Comparison of ENCODE assay signal across 30 mouse cellular contexts in the genomic region with DNA sequence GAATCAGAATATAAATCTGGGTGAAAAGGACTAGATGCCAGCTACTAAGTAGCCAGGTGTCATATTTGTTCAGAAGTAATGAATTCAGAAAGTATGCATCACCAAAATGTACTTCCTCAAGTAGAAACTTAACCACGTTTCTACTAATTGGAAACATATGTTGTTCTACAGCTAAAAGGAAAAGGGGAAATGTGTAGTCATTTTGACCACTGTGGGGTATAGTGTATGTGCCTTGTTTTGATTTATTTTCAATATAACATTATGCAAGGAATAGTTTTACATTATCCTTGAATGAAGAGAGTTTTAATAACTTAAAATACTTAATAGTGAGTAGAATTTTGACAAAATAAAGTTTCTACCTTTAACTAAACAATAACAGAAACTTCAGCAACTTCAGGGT.
DNase-seq lines count a peak whose midpoint lies in the region; ATAC-seq lines count a peak whose summit lies in the region.
"Had no signal": no experiment of that assay in that cellular context is flagged by ENCODE, and none has a peak within 500 bp of the region (broad histone marks: within the 10 kb centered on the region; RNA-seq: fewer than 3 reads in every experiment).

No protein-coding gene starts in this region.

- 13% methylated on average over 1 of the region's 1 CpGs for WGBS in embryonic facial prominence, embryonic 14.5 days
- 62% methylated on average over 1 of the region's 1 CpGs for WGBS in hindbrain, embryonic 11.5 days

- H3K9ac ChIP-seq in embryonic facial prominence, embryonic 14.5 days (ENCODE audit: low read depth, low read length) = no peak overlapping the region
- H3K9ac ChIP-seq in hindbrain, embryonic 11.5 days (ENCODE audit: low read depth, low read length) = no peak overlapping the region
- H3K9ac ChIP-seq: embryonic facial prominence, embryonic 12.5 days; forebrain, embryonic 12.5 days; forebrain, embryonic 15.5 days; heart, embryonic 12.5 days; heart, embryonic 15.5 days; hindbrain, embryonic 14.5 days had no signal

- DNase-seq in embryo, embryonic 11 days = peak; percentile 13
- no peak for DNase-seq in embryo, embryonic 9.5 days (ENCODE audit: extremely low spot score)
- DNase-seq in embryonic facial prominence, embryonic 14.5 days (ENCODE audit: low spot score) = peak; percentile 7
- peak; percentile 14 for DNase-seq in hindlimb bud, embryonic 11.5 days (ENCODE audit: extremely low spot score, low read depth, low spot score)
- no peak for DNase-seq in hindbrain, embryonic 11.5 days (ENCODE audit: low spot score)
- DNase-seq in frontal cortex, adult 2 months (ENCODE audit: extremely low spot score in 1 of 2, low spot score in 1 of 2) = no peak
- DNase-seq: adrenal gland, postnatal 10 days; adrenal gland, postnatal 36 days; B cell, adult 2 months; cerebellum, adult 18-20 months; cerebellum, adult 9-10 months; cerebellum, postnatal 14 days; gastrocnemius, postnatal 25 days; heart, adult 18-20 months; heart, postnatal 10 days; heart, postnatal 36 days; kidney, adult 2 months had no signal

- H3K9me3 ChIP-seq in embryonic facial prominence, embryonic 14.5 days (ENCODE audit: control insufficient read depth, low read length) = no peaks in the 10 kb centered on the region
- H3K9me3 ChIP-seq in hindbrain, embryonic 11.5 days (ENCODE audit: control insufficient read depth, low read length) = no peaks in the 10 kb centered on the region
- H3K9me3 ChIP-seq: embryonic facial prominence, embryonic 12.5 days; forebrain, embryonic 12.5 days; forebrain, embryonic 15.5 days; G1E; heart, embryonic 12.5 days; heart, embryonic 15.5 days; hindbrain, embryonic 10.5 days had no signal

- H3K4me1 ChIP-seq in embryonic facial prominence, embryonic 14.5 days (ENCODE audit: control insufficient read depth, insufficient read depth, low read length) = no peaks in the 10 kb centered on the region
- H3K4me1 ChIP-seq in hindbrain, embryonic 11.5 days (replicated peaks; ENCODE audit: control insufficient read depth, insufficient read depth, low read length) = no peaks in the 10 kb centered on the region
- H3K4me1 ChIP-seq: embryonic facial prominence, embryonic 12.5 days; forebrain, embryonic 12.5 days; forebrain, embryonic 15.5 days; heart, embryonic 12.5 days; heart, embryonic 15.5 days; hindbrain, embryonic 10.5 days had no signal

- ATAC-seq in embryonic facial prominence, embryonic 14.5 days (ENCODE audit: low read depth) = no peak
- no peak for ATAC-seq in hindbrain, embryonic 11.5 days (ENCODE audit: low FRiP score)
- ATAC-seq: forebrain, embryonic 15.5 days; hindbrain, postnatal 0 days; intestine, postnatal 0 days; Patski had no signal

- H3K4me3 ChIP-seq in embryonic facial prominence, embryonic 14.5 days (ENCODE audit: low read depth, low read length) = no peak overlapping the region
- no peak overlapping the region for H3K4me3 ChIP-seq in hindbrain, embryonic 11.5 days (ENCODE audit: low read depth, low read length)
- H3K4me3 ChIP-seq: embryonic facial prominence, embryonic 12.5 days; erythroblast, embryonic 14.5 days; forebrain, embryonic 12.5 days; forebrain, embryonic 15.5 days; heart, embryonic 12.5 days; heart, embryonic 15.5 days; hindbrain, embryonic 10.5 days had no signal

- H3K27me3 ChIP-seq in embryonic facial prominence, embryonic 14.5 days (replicated peaks; ENCODE audit: control insufficient read depth, insufficient read depth, low read length) = no peaks in the 10 kb centered on the region
- H3K27me3 ChIP-seq in hindbrain, embryonic 11.5 days (ENCODE audit: control insufficient read depth, insufficient read depth, low read length) = no peaks in the 10 kb centered on the region
- H3K27me3 ChIP-seq: CH12.LX; embryonic facial prominence, embryonic 12.5 days; forebrain, embryonic 12.5 days; forebrain, embryonic 15.5 days; heart, embryonic 12.5 days; heart, embryonic 15.5 days; Patski had no signal

- no peak overlapping the region for H3K27ac ChIP-seq in embryonic facial prominence, embryonic 14.5 days (replicated peaks; ENCODE audit: low read depth, low read length)
- H3K27ac ChIP-seq in hindbrain, embryonic 11.5 days (ENCODE audit: low read depth, low read length) = no peak overlapping the region
- H3K27ac ChIP-seq: embryonic facial prominence, embryonic 12.5 days; forebrain, embryonic 12.5 days; forebrain, embryonic 15.5 days; heart, embryonic 15.5 days; hindbrain, embryonic 10.5 days; hindbrain, embryonic 14.5 days; hindbrain, postnatal 0 days had no signal

- H3K4me2 ChIP-seq in embryonic facial prominence, embryonic 14.5 days (ENCODE audit: low read depth, low read length) = no peak overlapping the region
- H3K4me2 ChIP-seq in hindbrain, embryonic 11.5 days (replicated peaks; ENCODE audit: low read depth, low read length) = no peak overlapping the region
- H3K4me2 ChIP-seq: embryonic facial prominence, embryonic 12.5 days; forebrain, embryonic 12.5 days; forebrain, embryonic 15.5 days; heart, embryonic 12.5 days; heart, embryonic 15.5 days; hindbrain, embryonic 14.5 days had no signal

- no peaks in the 10 kb centered on the region for H3K36me3 ChIP-seq in embryonic facial prominence, embryonic 14.5 days (ENCODE audit: control insufficient read depth, insufficient read depth, low read length)
- no peaks in the 10 kb centered on the region for H3K36me3 ChIP-seq in hindbrain, embryonic 11.5 days (ENCODE audit: control insufficient read depth, insufficient read depth, low read length)
- H3K36me3 ChIP-seq: embryonic facial prominence, embryonic 12.5 days; forebrain, embryonic 12.5 days; forebrain, embryonic 15.5 days; G1E; heart, embryonic 12.5 days; heart, embryonic 15.5 days; hindbrain, embryonic 10.5 days had no signal

Comparison
In these comparisons a context has a peak if more than half of its experiments do, and no peak if none do; other contexts are left out.
1. DNase-seq: peak in embryo, embryonic 11 days (single experiment), embryonic facial prominence, embryonic 14.5 days (single experiment) and hindlimb bud, embryonic 11.5 days (single experiment); none in embryo, embryonic 9.5 days (single experiment), hindbrain, embryonic 11.5 days (single experiment) and frontal cortex, adult 2 months (0 of 2).